Mouse (Mus musculus) MEL (cell line): ENCODE results near the gene 1700016K19Rik.

Source experiments
- CTCF ChIP-seq, 3 experiments: IDR thresholded peaks in 2 of 3; conservative IDR thresholded peaks in 1 of 3; 2 replicates each; pipeline ENCODE4 v1.5.1; 2011 to 2012; ENCODE audit warnings: low read length in 3 of 3, low read depth in 2 of 3, mild to moderate bottlenecking in 2 of 3, improper control_type of control experiment in 1 of 3, inconsistent platforms in 1 of 3, mixed read lengths in 1 of 3, moderate library complexity in 1 of 3; ENCODE audit not compliant: control insufficient read depth in 1 of 3, insufficient read depth in 1 of 3, poor library complexity in 1 of 3, severe bottlenecking in 1 of 3
- ELF1 ChIP-seq: IDR thresholded peaks from 2 replicates; pipeline ENCODE4 v1.6.1; 2014; ENCODE audit warnings: low read depth, mild to moderate bottlenecking, inconsistent platforms, low read length, improper control_type of control experiment, moderate library complexity
- JUND ChIP-seq: IDR thresholded peaks from 2 replicates; pipeline ENCODE4 v1.6.1; 2011; ENCODE audit warnings: low read depth, mild to moderate bottlenecking, improper control_type of control experiment, low read length
- MAX ChIP-seq: IDR thresholded peaks from 2 replicates; pipeline ENCODE4 v1.6.1; 2011; ENCODE audit warnings: low read length, improper control_type of control experiment
- POLR2A ChIP-seq, 2 experiments: IDR thresholded peaks; 2 replicates each; pipeline ENCODE4 v1.6.1; 2011 to 2012; ENCODE audit warnings: low read length in 2 of 2, mild to moderate bottlenecking in 2 of 2, control low read depth in 1 of 2, improper control_type of control experiment in 1 of 2, low read depth in 1 of 2, moderate library complexity in 1 of 2; ENCODE audit not compliant: control insufficient read depth in 1 of 2, insufficient read depth in 1 of 2, poor library complexity in 1 of 2
- ZKSCAN1 ChIP-seq: IDR thresholded peaks from 2 replicates; pipeline ENCODE4 v1.6.1; 2012; ENCODE audit warnings: low read depth, mild to moderate bottlenecking, inconsistent platforms, low read length, improper control_type of control experiment, moderate library complexity
- ZMIZ1 ChIP-seq: IDR thresholded peaks from 2 replicates; pipeline ENCODE4 v1.6.1; 2012; ENCODE audit warnings: low read depth, mild to moderate bottlenecking, inconsistent platforms, low read length, improper control_type of control experiment, moderate library complexity

DNA sequence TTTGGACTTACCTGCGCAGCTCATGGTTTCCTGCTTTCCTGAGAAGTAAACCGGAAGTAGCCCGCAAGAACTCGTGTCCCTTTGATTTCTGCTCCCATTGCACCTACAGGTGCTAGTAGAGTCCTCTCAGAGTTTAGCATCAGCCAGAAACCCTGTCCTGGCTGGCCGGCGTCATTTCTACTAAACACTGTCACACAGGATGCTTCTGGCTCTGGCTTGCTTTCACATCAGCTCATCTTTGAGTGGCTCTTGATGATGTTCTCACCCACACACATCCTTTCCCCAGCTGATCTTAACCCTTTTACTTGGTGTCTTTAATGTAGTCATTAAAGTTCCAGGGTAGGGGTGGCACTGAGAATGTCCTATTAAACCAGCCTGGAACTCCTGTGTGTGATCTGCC is 15.5 kb downstream of the 1700016K19Rik start:
- no peak for TF ChIP-seq CTCF (IDR thresholded peaks at IDR 0.05 in 2 of 3, conservative IDR thresholded peaks at IDR 0.05 in 1 of 3; ENCODE audit: control insufficient read depth in 1 of 3, insufficient read depth in 1 of 3, low read depth in 2 of 3, low read length in 3 of 3, poor library complexity in 1 of 3, severe bottlenecking in 1 of 3)
- TF ChIP-seq ZKSCAN1, result no peak
- no peak for TF ChIP-seq MAX
- TF ChIP-seq JUND, result no peak
- TF ChIP-seq POLR2A (IDR thresholded peaks at IDR 0.05; ENCODE audit: control insufficient read depth in 1 of 2, insufficient read depth in 1 of 2, low read depth in 1 of 2, low read length in 2 of 2, poor library complexity in 1 of 2), result no peak
- TF ChIP-seq ZMIZ1, result no peak
- no peak for TF ChIP-seq ELF1
